Mouse (Mus musculus) CH12.LX (cell line): ENCODE measurements around the gene Cpt1b. TPM values are rescaled to one million over a fixed set of nuclear protein-coding genes. Genes with fewer than 3 reads are reported as not detected.
A peak's percentile ranks its signal among the peaks of the same experiment; 100 is the strongest.

Source experiments
- DNase-seq: peaks from one replicate; pipeline ENCODE4 v3.0.0-alpha.2; 2013; ENCODE audit errors: extremely low read depth
- H3K27ac ChIP-seq: 2 replicates; pipeline ENCODE4 v1.5.1; 2012; ENCODE audit warnings: low read depth, mild to moderate bottlenecking, control low read depth, moderate library complexity; ENCODE audit not compliant: insufficient read depth
- H3K27me3 ChIP-seq: replicated peaks from 2 replicates; pipeline ENCODE3; 2012; ENCODE audit warnings: inconsistent platforms
- H3K36me3 ChIP-seq, 2 experiments: replicated peaks in 1 of 2; 2 replicates each; pipeline versions ENCODE3 to v1.6.1; 2012; ENCODE audit warnings: inconsistent platforms in 1 of 2, low read length in 1 of 2, mild to moderate bottlenecking in 1 of 2, mixed read lengths in 1 of 2, moderate library complexity in 1 of 2; ENCODE audit not compliant: control insufficient read depth in 1 of 2, insufficient read depth in 1 of 2
- H3K4me1 ChIP-seq, 2 experiments: 2 replicates each; pipeline ENCODE4 v1.6.1; 2012; ENCODE audit warnings: inconsistent platforms in 1 of 2, moderate library complexity in 1 of 2; ENCODE audit not compliant: insufficient read depth in 2 of 2, control insufficient read depth in 1 of 2
- H3K4me2 ChIP-seq: 2 replicates; pipeline ENCODE4 v1.6.1; 2012; ENCODE audit warnings: low read depth, mild to moderate bottlenecking, control low read depth; ENCODE audit not compliant: poor library complexity, insufficient read depth, severe bottlenecking
- H3K4me3 ChIP-seq, 3 experiments: fragments of 150-350 bp in 1 of 3; sonication (generic) in 1 of 3; replicated peaks in 1 of 3; 2 replicates each; pipeline versions ENCODE3 to v1.5.1; 2011 to 2012; ENCODE audit warnings: low read depth in 2 of 3, low read length in 2 of 3, mild to moderate bottlenecking in 2 of 3, moderate library complexity in 2 of 3, control low read depth in 1 of 3, improper control_type of control experiment in 1 of 3, inconsistent platforms in 1 of 3, mixed read lengths in 1 of 3; ENCODE audit not compliant: poor library complexity in 1 of 3
- H3K79me2 ChIP-seq: replicated peaks from 2 replicates; pipeline ENCODE4 v1.6.1; 2012; ENCODE audit warnings: mild to moderate bottlenecking, moderate library complexity; ENCODE audit not compliant: control insufficient read depth, poor library complexity, insufficient read depth, severe bottlenecking; ENCODE audit errors: extremely low read depth
- H3K9ac ChIP-seq: 2 replicates; pipeline ENCODE4 v1.6.1; 2012; ENCODE audit warnings: low read depth, mild to moderate bottlenecking, control low read depth, moderate library complexity; ENCODE audit not compliant: insufficient read depth
- H3K9me3 ChIP-seq: replicated peaks from 2 replicates; pipeline ENCODE3; 2012; ENCODE audit warnings: low read length, inconsistent platforms, mixed read lengths
- CHD1 ChIP-seq: IDR thresholded peaks from 2 replicates; pipeline ENCODE4 v1.6.1; 2012; ENCODE audit warnings: low read depth, low read length, improper control_type of control experiment, inconsistent platforms
- CHD2 ChIP-seq: IDR thresholded peaks from 2 replicates; pipeline ENCODE4 v1.6.1; 2011; ENCODE audit warnings: low read length, improper control_type of control experiment
- ELF1 ChIP-seq: IDR thresholded peaks from 2 replicates; pipeline ENCODE4 v1.6.1; 2014; ENCODE audit warnings: low read depth, mild to moderate bottlenecking, inconsistent platforms, low read length, improper control_type of control experiment
- EP300 ChIP-seq: IDR thresholded peaks from 2 replicates; pipeline ENCODE4 v1.6.1; 2011; ENCODE audit warnings: low read length, improper control_type of control experiment
- ETS1 ChIP-seq: conservative IDR thresholded peaks from 2 replicates; pipeline ENCODE4 v1.6.1; 2012; ENCODE audit warnings: low read depth, mild to moderate bottlenecking, inconsistent platforms, low read length, improper control_type of control experiment, moderate library complexity
- HCFC1 ChIP-seq: IDR thresholded peaks from 2 replicates; pipeline ENCODE4 v1.6.1; 2012; ENCODE audit warnings: low read depth, mild to moderate bottlenecking, inconsistent platforms, low read length, improper control_type of control experiment
- IRF4 ChIP-seq: IDR thresholded peaks from 2 replicates; pipeline ENCODE4 v1.6.1; 2014; ENCODE audit warnings: low read depth, mild to moderate bottlenecking, inconsistent platforms, low read length, improper control_type of control experiment
- MAFK ChIP-seq: IDR thresholded peaks from 2 replicates; pipeline ENCODE4 v1.6.1; 2011; ENCODE audit warnings: low read length, improper control_type of control experiment; ENCODE audit not compliant: insufficient replicate concordance
- MAX ChIP-seq: IDR thresholded peaks from 2 replicates; pipeline ENCODE4 v1.6.1; 2011; ENCODE audit warnings: low read length, improper control_type of control experiment
- MAZ ChIP-seq: IDR thresholded peaks from 2 replicates; pipeline ENCODE4 v1.6.1; 2012; ENCODE audit warnings: low read depth, mild to moderate bottlenecking, inconsistent platforms, low read length, improper control_type of control experiment, moderate library complexity
- MXI1 ChIP-seq: IDR thresholded peaks from 2 replicates; pipeline ENCODE4 v1.6.1; 2011; ENCODE audit warnings: mild to moderate bottlenecking, low read depth, low read length, improper control_type of control experiment
- PAX5 ChIP-seq: IDR thresholded peaks from 2 replicates; pipeline ENCODE4 v1.6.1; 2012; ENCODE audit warnings: low read length, inconsistent platforms, mixed read lengths
- POLR2AphosphoS2 ChIP-seq: IDR thresholded peaks from 2 replicates; pipeline ENCODE4 v1.6.1; 2011; ENCODE audit warnings: low read depth, low read length, improper control_type of control experiment
- RCOR1 ChIP-seq: conservative IDR thresholded peaks from 2 replicates; pipeline ENCODE4 v1.6.1; 2012; ENCODE audit warnings: low read depth, mild to moderate bottlenecking, inconsistent platforms, low read length, improper control_type of control experiment
- SIN3A ChIP-seq: IDR thresholded peaks from 2 replicates; pipeline ENCODE4 v1.6.1; 2012; ENCODE audit warnings: low read length, improper control_type of control experiment, inconsistent platforms
- SMC3 ChIP-seq: IDR thresholded peaks from 2 replicates; pipeline ENCODE4 v1.6.1; 2011; ENCODE audit warnings: low read depth, low read length, improper control_type of control experiment
- USF2 ChIP-seq: conservative IDR thresholded peaks from 2 replicates; pipeline ENCODE4 v1.6.1; 2011; ENCODE audit warnings: low read depth, low read length, improper control_type of control experiment
- ZC3H11A ChIP-seq: IDR thresholded peaks from 2 replicates; pipeline ENCODE4 v1.6.1; 2012; ENCODE audit warnings: low read depth, mild to moderate bottlenecking, inconsistent platforms, low read length, improper control_type of control experiment
- ZKSCAN1 ChIP-seq: IDR thresholded peaks from 2 replicates; pipeline ENCODE4 v1.6.1; 2012; ENCODE audit warnings: low read depth, inconsistent platforms, low read length, improper control_type of control experiment, borderline replicate concordance
- ZNF384 ChIP-seq: IDR thresholded peaks from 2 replicates; pipeline ENCODE4 v1.6.1; 2012; ENCODE audit warnings: low read depth, low read length, improper control_type of control experiment, inconsistent platforms
- dilution Hi-C: fragments of 300-500 bp; cut with MboI; formaldehyde crosslinking; loops from 2 replicates; pipeline ENCODE4 v1.14.3; 2020; ENCODE audit warnings: low sequenced_read_pairs; ENCODE audit not compliant: extremely low pct_unique_long_range_greater_than_20kb, extremely low pct_ligation_motif_present
- in situ Hi-C: fragments of 300-500 bp; cut with MboI; formaldehyde crosslinking; loops from 3 replicates; pipeline ENCODE4 v1.14.3; 2019; ENCODE audit warnings: low sequenced_read_pairs, low pct_ligation_motif_present, low pct_unique_long_range_greater_than_20kb, mixed read lengths
- polyA plus RNA-seq: library from polyadenylated mRNA; unstranded; fragments of >175 nt; gene quantifications from 2 replicates; pipeline ENCODE4 v1.2.1, GENCODE M21; 2012; ENCODE audit warnings: low read depth; ENCODE audit not compliant: insufficient read length
- total RNA-seq, 2 experiments: library from RNA; depleted of rRNA; stranded (reverse); fragments of 300-350 nt in 1 of 2; fragments of >200 nt in 1 of 2; gene quantifications; 2 replicates each; pipeline ENCODE4 v1.2.3; 2012 to 2014

The Cpt1b gene
- total and polyA plus RNA-seq, 3 experiments: 1.5 to 2.1 (median 2.1) TPM

GRCm38 (mm10) chr15:89463334-89464235 lies 37.9 kb upstream of the Cpt1b start (continued):
- no peak for TF ChIP-seq IRF4
- TF ChIP-seq CHD2: no peak
- no peak for TF ChIP-seq SIN3A
- no peak for TF ChIP-seq ETS1
- no peak for TF ChIP-seq PAX5
- TF ChIP-seq RCOR1: no peak
- TF ChIP-seq ZKSCAN1: no peak
- no peak for TF ChIP-seq ZNF384
- no peak for TF ChIP-seq CHD1
- no peak for TF ChIP-seq MAZ
- TF ChIP-seq ELF1: no peak
- TF ChIP-seq EP300: no peak
- TF ChIP-seq HCFC1: no peak
- TF ChIP-seq SMC3: peak; percentile 23
- TF ChIP-seq MAFK: no peak
- TF ChIP-seq, all 38 proteins: peak for 6

DNA sequence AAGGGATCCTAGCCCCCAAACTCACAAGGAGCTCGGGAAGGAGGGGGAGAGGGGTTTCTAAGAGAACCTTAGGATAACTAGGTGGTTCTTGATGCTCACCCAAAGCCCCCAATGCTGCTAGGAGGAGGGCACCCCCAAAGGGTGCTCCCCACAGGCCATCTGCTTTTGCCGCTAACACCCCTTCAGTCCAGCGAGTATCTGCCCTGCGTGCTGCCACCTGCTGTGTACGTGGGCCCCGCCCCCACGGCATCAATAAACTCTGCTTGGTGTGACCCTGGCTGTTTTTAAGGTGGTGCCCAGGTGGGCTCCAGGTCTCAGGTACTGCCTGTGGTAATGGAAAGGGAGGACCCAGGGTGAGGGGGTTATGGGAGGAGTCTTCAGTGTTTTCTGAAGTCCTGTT lies 36.5 kb upstream of the Cpt1b start:
- no peak overlapping the region for H3K9ac ChIP-seq
- dilution Hi-C loops (no loop called here), in situ Hi-C loops (no loop called here)
- TF ChIP-seq ZC3H11A (no peak), MXI1 (no peak), MAX (no peak), IRF4 (no peak), USF2 (no peak), SMC3 (no peak), MAFK (no peak), POLR2AphosphoS2 (no peak)
- no peak overlapping the region for H3K4me3 ChIP-seq
- H3K27me3 ChIP-seq: peaks cover 66% of the 10 kb centered on the region
- no peak for DNase-seq
- H3K4me2 ChIP-seq: no peak overlapping the region
- H3K4me1 ChIP-seq: peaks cover 3 to 5% of the 10 kb centered on the region in 2 experiments
- no peaks in the 10 kb centered on the region for H3K79me2 ChIP-seq
- no peaks in the 10 kb centered on the region for H3K9me3 ChIP-seq
- H3K36me3 ChIP-seq: no peaks in the 10 kb centered on the region
- no peak overlapping the region for H3K27ac ChIP-seq
